Mouse (Mus musculus) CH12.LX (cell line): ENCODE results near the gene Chchd6.

Source experiments
- CTCF ChIP-seq, 2 experiments: IDR thresholded peaks in 1 of 2; conservative IDR thresholded peaks in 1 of 2; 2 replicates each; pipeline ENCODE4 v1.5.1; 2011 to 2012; ENCODE audit warnings: low read depth in 2 of 2, low read length in 2 of 2, improper control_type of control experiment in 1 of 2, inconsistent platforms in 1 of 2, mild to moderate bottlenecking in 1 of 2, moderate library complexity in 1 of 2
- E2F4 ChIP-seq: IDR thresholded peaks from 2 replicates; pipeline ENCODE4 v1.6.1; 2011; ENCODE audit warnings: low read depth, low read length, improper control_type of control experiment; ENCODE audit not compliant: insufficient replicate concordance
- EP300 ChIP-seq: IDR thresholded peaks from 2 replicates; pipeline ENCODE4 v1.6.1; 2011; ENCODE audit warnings: low read length, improper control_type of control experiment
- MAFK ChIP-seq: IDR thresholded peaks from 2 replicates; pipeline ENCODE4 v1.6.1; 2011; ENCODE audit warnings: low read length, improper control_type of control experiment; ENCODE audit not compliant: insufficient replicate concordance
- POLR2A ChIP-seq: IDR thresholded peaks from 2 replicates; pipeline ENCODE4 v1.6.1; 2011; ENCODE audit warnings: low read depth, mild to moderate bottlenecking, improper control_type of control experiment, low read length
- SIN3A ChIP-seq: IDR thresholded peaks from 2 replicates; pipeline ENCODE4 v1.6.1; 2012; ENCODE audit warnings: low read length, improper control_type of control experiment, inconsistent platforms
- ZKSCAN1 ChIP-seq: IDR thresholded peaks from 2 replicates; pipeline ENCODE4 v1.6.1; 2012; ENCODE audit warnings: low read depth, inconsistent platforms, low read length, improper control_type of control experiment, borderline replicate concordance

- no peak for TF ChIP-seq POLR2A
- no peak for TF ChIP-seq CTCF (conservative IDR thresholded peaks at IDR 0.05 in 1 of 2, IDR thresholded peaks at IDR 0.05 in 1 of 2; ENCODE audit: low read depth in 2 of 2, low read length in 2 of 2)
- no peak for TF ChIP-seq SIN3A
- 0 out of 2 replicates have a peak, but pooled peaks have one; percentile 13 for TF ChIP-seq MAFK
- TF ChIP-seq ZKSCAN1: no peak
- peak; percentile 82 for TF ChIP-seq EP300
- no peak for TF ChIP-seq E2F4
These were observed 105.1 kb downstream of the Chchd6 start for GRCm38 (mm10) chr6:89490369-89490768.
